Mouse (Mus musculus): ENCODE measurements around the gene Ppp2r5c.

The Ppp2r5c gene

DNA sequence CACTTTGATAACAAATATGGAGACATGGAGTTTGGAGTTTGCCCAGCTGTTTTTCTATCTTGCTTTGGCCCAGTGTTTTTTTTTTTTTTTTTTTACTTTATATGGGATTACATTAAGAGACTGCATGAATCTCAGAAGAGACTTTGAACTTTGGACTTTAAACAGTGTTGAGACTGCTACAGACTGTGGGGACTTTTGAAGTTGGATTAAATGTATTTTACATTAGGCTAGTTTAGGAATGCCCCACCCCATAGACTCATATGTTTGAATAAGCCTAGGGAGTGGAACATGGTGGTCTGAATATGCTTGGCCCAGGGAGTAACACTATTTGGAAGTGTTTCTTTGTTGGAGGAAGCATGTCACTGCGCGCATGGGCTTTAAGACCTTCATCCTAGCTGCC is 4.7 kb upstream of the Ppp2r5c start:
- no peak for DNase-seq (ENCODE audit: low spot score in 2 of 2)

- no peak for DNase-seq (ENCODE audit: low spot score in 2 of 2)
Measured at GRCm38 (mm10) chr12:110444530-110444929, 2.4 kb upstream of the Ppp2r5c start.

- DNase-seq (ENCODE audit: low spot score in 2 of 2) = no peak
Measured at GRCm38 (mm10) chr12:110445775-110446174, 1.1 kb upstream of the Ppp2r5c start.

GRCm38 (mm10) chr12:110447306-110447705 is 386 bp downstream of the Ppp2r5c start:
- peak; percentile 29 to 42 for DNase-seq (ENCODE audit: low spot score in 2 of 2)

GRCm38 (mm10) chr12:110448767-110449166 is 1.8 kb downstream of the Ppp2r5c start:
- no peak for DNase-seq (ENCODE audit: low spot score in 2 of 2)

DNA sequence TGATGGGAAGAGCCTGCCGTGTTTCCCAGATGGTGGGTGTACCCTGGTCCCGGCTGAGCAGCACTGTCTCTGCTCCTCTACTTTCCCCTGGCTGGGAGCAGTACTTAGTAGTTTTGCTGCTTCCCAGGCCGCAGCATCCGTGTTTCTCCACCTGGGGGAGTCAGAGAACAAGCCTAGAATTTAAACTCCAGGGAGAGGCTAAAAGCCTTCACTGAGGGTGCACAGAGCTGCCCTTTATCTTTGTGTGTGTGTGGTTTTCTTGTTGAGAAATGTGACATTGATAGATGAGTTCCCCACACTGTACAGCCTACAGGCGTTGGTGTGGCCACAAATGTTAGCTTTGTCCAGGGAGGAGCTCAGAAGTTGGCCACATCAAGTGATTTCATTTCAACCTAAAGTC is 7.3 kb downstream of the Ppp2r5c start:
- DNase-seq (ENCODE audit: low spot score in 2 of 2) = peak; percentile 46 to 63

DNA sequence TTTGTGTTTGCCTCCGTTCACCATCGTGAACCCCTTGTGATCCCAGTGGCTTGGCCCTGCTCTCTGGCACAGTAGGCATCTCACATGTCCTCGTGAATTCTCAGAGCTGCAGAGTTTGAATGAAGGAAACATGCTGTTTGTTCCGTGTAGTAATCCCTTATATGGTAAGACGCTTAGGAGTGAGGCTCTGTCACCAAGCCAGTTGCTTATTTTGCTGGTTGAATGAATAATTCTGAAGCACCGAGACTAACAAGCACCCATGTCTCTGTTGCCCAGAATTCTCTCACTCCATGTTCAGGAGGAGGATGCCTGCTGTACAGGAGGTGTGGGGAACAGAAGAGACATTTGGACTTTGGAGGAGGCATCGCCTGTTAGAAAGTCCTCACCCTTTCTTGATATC is 9.1 kb downstream of the Ppp2r5c start:
- no peak for DNase-seq (ENCODE audit: low spot score in 2 of 2)

DNA sequence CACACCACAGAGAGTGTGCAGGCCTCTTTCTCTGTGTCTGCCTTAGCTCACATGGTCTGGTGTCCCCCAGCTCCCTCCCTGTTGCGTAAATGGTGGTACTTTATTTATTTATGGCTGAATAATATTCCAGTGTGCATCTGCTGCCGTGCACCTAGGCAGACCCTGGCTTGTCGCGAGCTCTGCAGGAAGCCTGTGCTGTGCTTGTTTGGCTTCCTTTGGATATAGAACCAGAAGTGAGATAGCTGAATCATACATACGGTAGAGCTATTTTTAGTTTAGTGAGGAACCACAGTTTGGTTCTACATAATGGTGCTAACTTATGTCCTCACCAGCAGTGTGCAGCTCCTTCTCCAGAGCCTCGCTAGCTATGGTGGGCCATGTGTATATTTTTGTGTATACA is 11.7 kb downstream of the Ppp2r5c start:
- no peak for DNase-seq (ENCODE audit: low spot score in 2 of 2)

- no peak for DNase-seq (ENCODE audit: low spot score in 2 of 2)
Measured at GRCm38 (mm10) chr12:110460418-110461300, 13.7 kb downstream of the Ppp2r5c start.

GRCm38 (mm10) chr12:110463711-110464110 is 16.8 kb downstream of the Ppp2r5c start:
- no peak for DNase-seq (ENCODE audit: low spot score in 2 of 2)

- no peak for DNase-seq (ENCODE audit: low spot score in 2 of 2)
Measured at GRCm38 (mm10) chr12:110471426-110471825, 24.5 kb downstream of the Ppp2r5c start.

- no peak for DNase-seq (ENCODE audit: low spot score in 2 of 2)
Measured at GRCm38 (mm10) chr12:110472247-110472646, 25.3 kb downstream of the Ppp2r5c start.

GRCm38 (mm10) chr12:110474497-110474896 is 27.6 kb downstream of the Ppp2r5c start:
- no peak for DNase-seq (ENCODE audit: low spot score in 2 of 2)

- DNase-seq (ENCODE audit: low spot score in 2 of 2) = no peak
Measured at GRCm38 (mm10) chr12:110476561-110476960, 29.6 kb downstream of the Ppp2r5c start.

DNA sequence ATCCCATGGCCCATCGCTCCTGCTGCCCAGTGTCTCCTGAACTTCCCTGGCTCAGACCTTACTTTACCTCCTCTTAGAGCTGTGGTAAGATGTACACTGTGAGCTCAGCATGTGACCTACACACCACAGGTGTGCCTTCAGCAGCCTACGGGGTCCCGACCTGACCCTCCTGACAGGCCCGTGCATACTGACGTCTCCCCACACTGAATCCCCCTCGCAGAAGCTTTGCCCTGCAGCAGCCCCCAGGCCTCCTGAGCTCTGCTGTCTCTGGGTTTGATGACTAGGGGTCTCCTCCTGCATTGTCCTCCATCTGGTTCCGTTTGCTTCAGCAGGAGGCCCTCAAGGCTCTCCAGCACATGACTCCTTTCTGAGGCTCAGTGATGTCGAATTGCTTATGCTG is 31.0 kb downstream of the Ppp2r5c start:
- no peak for DNase-seq (ENCODE audit: low spot score in 2 of 2)

- no peak for DNase-seq (ENCODE audit: low spot score in 2 of 2)
Measured at GRCm38 (mm10) chr12:110478601-110479008, 31.7 kb downstream of the Ppp2r5c start.

DNA sequence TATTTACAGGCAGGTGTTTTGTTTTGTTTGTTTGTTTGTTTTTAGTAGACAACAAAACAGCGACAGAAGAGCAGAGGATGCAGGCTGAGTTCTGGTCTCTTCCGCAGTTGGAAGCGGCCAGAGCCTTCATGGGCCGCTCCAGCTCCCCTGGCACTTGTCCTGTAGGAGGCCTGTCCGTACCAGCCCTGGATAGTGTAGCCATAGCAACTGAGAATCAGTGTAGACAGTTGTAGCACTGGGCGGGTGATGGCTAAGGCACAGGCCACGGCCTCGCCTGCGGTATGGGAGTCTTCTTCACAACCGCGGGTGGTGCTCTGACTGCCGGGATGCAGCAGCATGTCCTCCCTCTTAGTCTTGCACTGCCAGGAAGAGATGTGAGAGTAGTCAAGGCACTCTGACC is 32.3 kb downstream of the Ppp2r5c start:
- DNase-seq (ENCODE audit: low spot score in 2 of 2) = no peak

GRCm38 (mm10) chr12:110480701-110481100 is 33.8 kb downstream of the Ppp2r5c start:
- no peak for DNase-seq (ENCODE audit: low spot score in 2 of 2)

DNA sequence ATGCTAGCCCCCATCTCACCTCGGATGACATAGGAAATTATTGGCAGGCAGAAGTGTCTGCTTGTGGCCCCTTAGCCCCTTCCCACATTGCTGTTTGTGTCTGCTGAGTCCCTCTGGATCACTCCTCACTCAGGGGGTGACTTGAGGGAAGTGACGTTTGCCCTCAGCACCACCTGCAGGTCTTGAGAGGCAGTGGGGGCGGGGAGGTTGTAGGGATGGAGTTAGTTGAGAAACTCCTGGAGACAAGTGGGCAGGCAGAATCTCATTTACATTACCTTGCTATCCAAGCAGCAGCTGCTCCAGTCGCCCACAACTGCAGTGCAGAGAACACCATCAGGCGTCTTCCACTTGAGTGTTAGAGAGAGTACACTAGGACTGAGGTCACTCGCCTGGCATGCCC is 36.8 kb downstream of the Ppp2r5c start:
- no peak for DNase-seq (ENCODE audit: low spot score in 2 of 2)

- DNase-seq (ENCODE audit: low spot score in 2 of 2) = no peak
Measured at GRCm38 (mm10) chr12:110484824-110485584, 38.1 kb downstream of the Ppp2r5c start.

DNA sequence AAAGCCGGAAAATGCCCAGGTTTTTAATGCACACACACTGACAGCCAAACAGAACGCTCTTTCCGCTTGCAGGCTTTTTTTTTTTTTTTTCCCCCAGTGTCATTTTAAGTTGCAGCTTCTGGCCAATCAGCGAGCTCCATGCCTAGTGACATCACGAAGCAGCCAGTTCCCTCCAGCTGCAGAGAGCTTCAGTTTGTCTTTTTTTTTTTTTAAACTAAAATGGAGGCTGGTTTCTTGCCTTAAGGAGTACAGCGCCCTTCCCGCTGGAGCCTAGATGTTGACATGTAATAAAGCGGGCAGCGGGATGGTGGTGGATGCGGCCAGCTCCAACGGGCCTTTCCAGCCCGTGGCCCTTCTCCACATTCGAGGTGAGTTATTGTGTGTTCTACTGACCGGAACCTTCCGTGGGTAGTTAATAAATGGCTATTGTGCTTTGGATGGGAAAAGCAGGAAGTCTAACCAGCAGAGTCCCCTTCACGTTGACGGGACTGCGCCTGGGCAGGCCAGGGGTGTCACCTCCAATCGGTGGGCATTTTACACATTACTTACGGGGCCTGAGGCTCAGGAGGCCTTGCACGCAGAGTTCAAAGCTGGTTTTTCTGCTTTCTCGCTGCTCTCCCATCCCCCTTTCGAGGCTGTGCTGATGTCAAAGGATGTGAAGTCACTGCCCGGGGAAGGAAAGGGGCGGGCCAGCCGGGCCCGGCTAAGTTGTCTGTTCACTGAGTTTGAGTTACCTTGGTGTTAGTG is 38.8 kb downstream of the Ppp2r5c start:
- DNase-seq (ENCODE audit: low spot score in 2 of 2) = peak; percentile 61 to 70

- no peak for DNase-seq (ENCODE audit: low spot score in 2 of 2)
Measured at GRCm38 (mm10) chr12:110486852-110487251, 39.9 kb downstream of the Ppp2r5c start.

Measured in spleen, postnatal 14 days (tissue).